In genomic region chr4:101158282-101158681, GRCm38 (mm10) we compare ENCODE assay signal across 15 mouse cellular contexts.
DNase-seq lines count a peak whose midpoint lies in the region.
"Had no signal": no experiment of that assay in that cellular context is flagged by ENCODE, and none has a peak within 500 bp of the region (broad histone marks: within the 10 kb centered on the region; RNA-seq: fewer than 3 reads in every experiment).

No protein-coding gene starts in this region.

- DNase-seq in cerebellum, adult 9-11 months, result peak; percentile 22
- no peak for DNase-seq in cerebellum, adult 11 months
- peak; percentile 48 for DNase-seq in left cerebral cortex, adult 11 months (ENCODE audit: low spot score)
- no peak for DNase-seq in left cerebral cortex, postnatal 10 days (ENCODE audit: extremely low spot score in 1 of 2, low spot score in 2 of 2)
- DNase-seq in NIH3T3 (ENCODE audit: low read depth), result peak; percentile 81
- DNase-seq in left cerebral cortex, postnatal 14 days (ENCODE audit: low spot score in 2 of 2), result peak; percentile 52 to 85
- DNase-seq in adrenal gland, postnatal 10 days, result no peak
- DNase-seq in heart, postnatal 25 days (ENCODE audit: low spot score), result no peak
- DNase-seq: B cell, adult 2 months; heart, adult 11 months; kidney, postnatal 25 days; liver; liver, postnatal 0 days; spleen, adult 18-20 months; thymus, adult 2 months had no signal

- intact Hi-C loops in left cerebral cortex, postnatal 10 days (cut with DNase I), result loop anchor here (10.0 kb wide), 1 partner anchor 267 kb away; no protein-coding TSS in a partner anchor
- intact Hi-C loops in left cerebral cortex, postnatal 14 days (cut with DNase I), result no loop called here
- intact Hi-C loops in heart, postnatal 25 days (cut with DNase I), result no loop called here

Comparison
In these comparisons a context has a peak if more than half of its experiments do, and no peak if none do; other contexts are left out.
1. DNase-seq: peak in cerebellum, adult 9-11 months (single experiment), left cerebral cortex, adult 11 months (single experiment), NIH3T3 (single experiment) and left cerebral cortex, postnatal 14 days (2 of 2); none in cerebellum, adult 11 months (single experiment), left cerebral cortex, postnatal 10 days (0 of 2), adrenal gland, postnatal 10 days (single experiment) and heart, postnatal 25 days (single experiment).